Mouse (Mus musculus) heart, postnatal 0 days (tissue): ENCODE measurements around the gene Egr2. TPM values are rescaled to one million over a fixed set of nuclear protein-coding genes. Genes with fewer than 3 reads are reported as not detected.

ENCODE experiments used
- ATAC-seq: fragments of 200-750 bp; cut with Nextera tagmentation; 2 replicates; pipeline ENCODE4 v1.8.0; 2017; ENCODE audit warnings: low read depth, moderate number of reproducible peaks, moderate library complexity; ENCODE audit not compliant: insufficient read depth
- DNase-seq: peaks from one replicate; pipeline ENCODE4 v3.0.0-alpha.2; 2016; ENCODE audit warnings: low spot score
- H3K27ac ChIP-seq: fragments of 300-500 bp; sonication (generic); 2 replicates; pipeline ENCODE4 v1.5.1; 2014; ENCODE audit warnings: low read depth, mild to moderate bottlenecking
- H3K27me3 ChIP-seq: fragments of 300-500 bp; sonication (generic); 2 replicates; pipeline ENCODE4 v1.6.1; 2014; ENCODE audit warnings: low read length, mixed read lengths; ENCODE audit not compliant: control insufficient read depth, insufficient read depth
- H3K36me3 ChIP-seq: fragments of 300-500 bp; sonication (generic); replicated peaks from 2 replicates; pipeline ENCODE4 v1.6.1; 2014; ENCODE audit warnings: low read length, mixed read lengths; ENCODE audit not compliant: control insufficient read depth, insufficient read depth
- H3K4me1 ChIP-seq: fragments of 300-500 bp; sonication (generic); 2 replicates; pipeline ENCODE4 v1.6.1; 2014; ENCODE audit warnings: antibody characterized with exemption; ENCODE audit not compliant: control insufficient read depth, insufficient read depth
- H3K4me2 ChIP-seq: fragments of 300-500 bp; sonication (generic); 2 replicates; pipeline ENCODE4 v1.6.1; 2014; ENCODE audit warnings: low read depth, mild to moderate bottlenecking, low read length, moderate library complexity
- H3K4me3 ChIP-seq: fragments of 300-500 bp; sonication (generic); 2 replicates; pipeline ENCODE4 v1.5.1; 2014; ENCODE audit warnings: low read depth, low read length
- H3K9ac ChIP-seq: fragments of 300-500 bp; sonication (generic); replicated peaks from 2 replicates; pipeline ENCODE4 v1.6.1; 2014; ENCODE audit warnings: low read depth, low read length, mixed read lengths
- H3K9me3 ChIP-seq: fragments of 300-500 bp; sonication (generic); replicated peaks from 2 replicates; pipeline ENCODE4 v1.6.1; 2016; ENCODE audit warnings: low read length; ENCODE audit not compliant: control insufficient read depth
- CTCF ChIP-seq: IDR thresholded peaks from 2 replicates; pipeline ENCODE4 v1.5.1; 2016; ENCODE audit warnings: antibody characterized with exemption, control low read depth, low read depth
- EP300 ChIP-seq: IDR thresholded peaks from 2 replicates; pipeline ENCODE4 v1.6.1; 2016; ENCODE audit warnings: antibody characterized with exemption, low read depth
- WGBS: fragments of 180-500 bp; shearing (Covaris S2); extraction: QIAGEN DNeasy Blood & Tissue Kit; methylation state at CpG from one replicate; pipeline ENCODE4 v1.1.7; 2014; 5-methylcytosine and 5-hydroxymethylcytosine counted together
- polyA plus RNA-seq: library from polyadenylated mRNA; unstranded; fragments of >200 nt; fragmentation: Nextera tagmentation; extraction: Ambion mirVana; gene quantifications from 2 replicates; pipeline ENCODE4 v1.2.1, GENCODE M21; 2015
- total RNA-seq: library from RNA; depleted of rRNA; stranded (reverse); fragments of >200 nt; gene quantifications from 2 replicates; pipeline ENCODE4 v1.2.3, GENCODE M21; 2014; ENCODE audit warnings: low replicate concordance

The Egr2 gene
- total and polyA plus RNA-seq, 2 experiments from 2014 or later, result 0.60 to 4.1 TPM

- H3K9ac ChIP-seq, result no peak overlapping the region
- no peaks in the 10 kb centered on the region for H3K36me3 ChIP-seq
- H3K27me3 ChIP-seq, result no peaks in the 10 kb centered on the region
- DNase-seq (no peak), ATAC-seq (no peak)
- H3K4me1 ChIP-seq, result no peaks in the 10 kb centered on the region
- H3K9me3 ChIP-seq, result no peaks in the 10 kb centered on the region
- 41% methylated on average over 7 of the region's 7 CpGs for WGBS
- no peak overlapping the region for H3K4me3 ChIP-seq
- TF ChIP-seq CTCF, result no peak
- TF ChIP-seq EP300, result no peak
- no peak overlapping the region for H3K27ac ChIP-seq
- no peak overlapping the region for H3K4me2 ChIP-seq
Observed at GRCm38 (mm10) chr10:67512871-67513270, 22.4 kb upstream of the Egr2 start.

DNA sequence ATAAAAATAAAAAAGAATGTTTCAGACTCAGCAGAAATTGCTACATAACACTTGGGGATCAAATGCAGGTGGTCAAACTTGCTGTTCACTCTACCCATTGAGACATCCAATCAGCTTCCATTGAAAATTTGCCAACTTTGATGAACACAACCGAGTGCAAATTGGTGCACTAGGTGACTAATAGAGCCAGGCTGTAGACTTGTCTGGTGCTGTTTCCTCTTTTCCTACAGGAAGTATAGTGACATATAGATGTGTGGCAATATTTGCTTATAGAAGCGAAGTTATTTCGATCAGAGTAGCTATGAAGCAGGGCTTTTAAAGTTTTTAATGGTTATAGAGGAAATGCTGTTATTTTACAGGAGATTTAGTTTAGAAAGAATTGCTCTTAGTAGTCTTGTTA lies 16.5 kb upstream of the Egr2 start:
- no peaks in the 10 kb centered on the region for H3K27me3 ChIP-seq
- 78% methylated on average over 3 of the region's 3 CpGs for WGBS
- no peak for ATAC-seq
- no peak overlapping the region for H3K27ac ChIP-seq
- H3K9me3 ChIP-seq, result no peaks in the 10 kb centered on the region
- no peak overlapping the region for H3K9ac ChIP-seq
- TF ChIP-seq EP300, result no peak
- H3K4me2 ChIP-seq, result no peak overlapping the region
- H3K4me3 ChIP-seq, result no peak overlapping the region
- H3K36me3 ChIP-seq, result no peaks in the 10 kb centered on the region
- H3K4me1 ChIP-seq, result no peaks in the 10 kb centered on the region
- no peak for DNase-seq

- no peak overlapping the region for H3K9ac ChIP-seq
- H3K4me1 ChIP-seq, result no peaks in the 10 kb centered on the region
- H3K27ac ChIP-seq, result no peak overlapping the region
- no peak for ATAC-seq
- H3K27me3 ChIP-seq, result no peaks in the 10 kb centered on the region
- TF ChIP-seq CTCF (no peak), EP300 (no peak)
- H3K4me3 ChIP-seq, result no peak overlapping the region
- DNase-seq, result no peak
- WGBS, result 72% methylated on average over 3 of the region's 3 CpGs
- no peak overlapping the region for H3K4me2 ChIP-seq
- no peaks in the 10 kb centered on the region for H3K9me3 ChIP-seq
- no peaks in the 10 kb centered on the region for H3K36me3 ChIP-seq
Observed at GRCm38 (mm10) chr10:67524130-67524529, 11.1 kb upstream of the Egr2 start.

- 71% methylated on average over 7 of the region's 7 CpGs for WGBS
- ATAC-seq (no peak), DNase-seq (no peak)
- Histone ChIP-seq H3K4me2 (no peak overlapping the region), H3K9ac (no peak overlapping the region), H3K27me3 (no peaks in the 10 kb centered on the region), H3K9me3 (no peaks in the 10 kb centered on the region), H3K27ac (no peak overlapping the region), H3K4me1 (no peaks in the 10 kb centered on the region), H3K36me3 (no peaks in the 10 kb centered on the region), H3K4me3 (no peak overlapping the region)
- TF ChIP-seq EP300, result no peak
- no peak for TF ChIP-seq CTCF
Observed at GRCm38 (mm10) chr10:67524694-67525093, 10.6 kb upstream of the Egr2 start.

DNA sequence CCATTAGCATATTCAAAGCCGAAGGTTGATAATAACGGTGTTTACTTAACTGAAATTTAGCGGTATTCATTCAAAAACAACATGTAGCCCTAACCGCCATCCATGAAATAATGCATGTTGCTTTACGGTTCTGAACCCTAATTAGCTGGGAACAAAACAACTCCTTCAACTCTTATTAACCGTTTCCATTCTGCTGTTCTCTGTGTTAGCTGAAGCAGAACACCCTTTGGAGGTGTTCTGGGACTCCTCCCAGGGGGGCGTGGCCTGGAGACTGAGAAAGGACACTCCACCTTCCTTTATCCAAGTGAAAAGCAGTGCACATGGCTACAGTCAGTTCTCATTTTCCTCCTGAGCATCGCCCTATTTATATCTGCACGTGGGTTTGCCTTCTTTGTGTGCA lies 8.8 kb upstream of the Egr2 start:
- Histone ChIP-seq H3K27ac (no peak overlapping the region), H3K9ac (no peak overlapping the region), H3K4me3 (no peak overlapping the region), H3K36me3 (no peaks in the 10 kb centered on the region), H3K4me2 (no peak overlapping the region), H3K9me3 (no peaks in the 10 kb centered on the region), H3K27me3 (peaks cover 4% of the 10 kb centered on the region; the same call in 1 of the 2 replicates), H3K4me1 (no peaks in the 10 kb centered on the region)
- DNase-seq, result no peak
- TF ChIP-seq EP300, result no peak
- TF ChIP-seq CTCF, result no peak
- ATAC-seq, result no peak
- WGBS, result 78% methylated on average over 9 of the region's 9 CpGs

GRCm38 (mm10) chr10:67529769-67530168 lies 5.5 kb upstream of the Egr2 start:
- WGBS, result 75% methylated on average over 4 of the region's 4 CpGs
- no peak overlapping the region for H3K9ac ChIP-seq
- no peak overlapping the region for H3K4me3 ChIP-seq
- no peak for TF ChIP-seq CTCF
- no peak for TF ChIP-seq EP300
- H3K36me3 ChIP-seq, result no peaks in the 10 kb centered on the region
- DNase-seq (no peak), ATAC-seq (no peak)
- no peaks in the 10 kb centered on the region for H3K9me3 ChIP-seq
- no peaks in the 10 kb centered on the region for H3K4me1 ChIP-seq
- H3K4me2 ChIP-seq, result no peak overlapping the region
- H3K27me3 ChIP-seq, result peaks cover 28% of the 10 kb centered on the region
- no peak overlapping the region for H3K27ac ChIP-seq
